Mouse (Mus musculus) c-Kit-positive CD71-positive TER-119-negative erythroid progenitor cells, embryonic 14.5 days (primary cell): ENCODE measurements at regions not wholly inside any gene's neighbourhood (a gene's known extent, or its start where the extent isn't known, plus 50 kb on each side); places are given as distances from the start of the nearest gene placed in this dataset.
"Not testable (repeated sequence)": the region's sequence is repeated elsewhere in the genome, so short reads cannot be mapped to it uniquely, and the experiment has no call there.

Source experiments
- DNase-seq: peaks from one replicate; pipeline ENCODE4 v3.0.0-alpha.2; 2013; ENCODE audit warnings: low read depth

- DNase-seq: no peak
Observed at GRCm38 (mm10) chr8:126833006-126833405, 112.6 kb downstream of the Tomm20 start.

DNA sequence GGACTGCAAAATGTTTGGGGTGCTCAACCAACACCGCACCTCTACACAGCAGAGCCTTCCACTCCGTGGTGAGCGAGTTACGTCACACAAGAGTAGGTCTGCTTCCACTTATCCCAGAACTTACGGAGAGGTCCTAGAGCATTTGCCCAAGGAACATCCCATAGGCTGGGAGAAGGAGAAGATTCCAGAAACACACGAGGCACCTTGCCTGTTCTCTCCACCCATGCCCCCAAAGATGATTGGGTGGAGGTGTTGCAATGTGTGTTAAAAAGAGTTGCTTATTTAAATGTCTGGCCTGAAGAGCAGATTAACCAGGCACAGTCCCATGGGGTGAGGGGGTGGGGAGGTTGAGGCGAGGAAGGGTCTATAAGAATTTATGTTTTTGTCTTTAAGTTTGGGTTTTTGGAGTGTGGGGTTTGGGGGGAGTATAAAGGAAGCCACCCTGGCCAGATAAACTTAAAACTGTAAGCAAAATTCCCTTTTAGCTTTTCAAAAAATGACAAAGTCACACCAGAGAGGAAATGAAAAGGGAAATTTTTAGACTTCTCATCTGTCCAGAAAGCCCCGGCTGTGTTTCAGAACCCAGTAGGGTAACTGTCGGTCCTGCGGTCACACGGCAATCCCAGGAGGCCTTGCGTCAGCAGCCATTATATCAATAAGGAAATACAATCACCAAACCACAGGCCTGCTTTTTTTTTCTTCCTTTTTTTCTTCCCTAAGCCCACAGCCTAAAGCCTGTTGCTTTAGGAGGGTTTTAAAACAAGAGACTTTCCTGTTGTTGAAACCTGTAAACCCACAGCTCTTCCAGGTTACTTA lies 113.3 kb downstream of the Tomm20 start:
- DNase-seq: no peak

- no peak for DNase-seq
Observed at GRCm38 (mm10) chr8:126831312-126832162, 114.1 kb downstream of the Tomm20 start.

DNA sequence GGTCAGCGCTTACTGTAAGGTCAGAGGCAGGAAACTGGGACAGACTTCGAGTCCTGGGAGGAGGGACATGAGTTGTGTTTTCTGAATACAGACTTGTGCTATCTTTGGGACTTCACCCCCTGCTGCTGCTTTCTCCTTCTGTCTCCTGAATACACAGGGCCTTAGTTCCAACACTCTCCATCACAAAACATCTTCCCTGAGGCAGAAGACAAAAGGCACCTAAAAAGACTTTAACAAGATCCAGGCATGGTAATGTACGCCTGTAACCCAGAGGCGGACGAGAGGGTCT lies 115.5 kb downstream of the Tomm20 start:
- no peak for DNase-seq

GRCm38 (mm10) chr8:126829376-126830241 lies 116.0 kb downstream of the Tomm20 start:
- no peak for DNase-seq

- no peak for DNase-seq
Observed at GRCm38 (mm10) chr8:126827681-126828383, 117.8 kb downstream of the Tomm20 start.

DNA sequence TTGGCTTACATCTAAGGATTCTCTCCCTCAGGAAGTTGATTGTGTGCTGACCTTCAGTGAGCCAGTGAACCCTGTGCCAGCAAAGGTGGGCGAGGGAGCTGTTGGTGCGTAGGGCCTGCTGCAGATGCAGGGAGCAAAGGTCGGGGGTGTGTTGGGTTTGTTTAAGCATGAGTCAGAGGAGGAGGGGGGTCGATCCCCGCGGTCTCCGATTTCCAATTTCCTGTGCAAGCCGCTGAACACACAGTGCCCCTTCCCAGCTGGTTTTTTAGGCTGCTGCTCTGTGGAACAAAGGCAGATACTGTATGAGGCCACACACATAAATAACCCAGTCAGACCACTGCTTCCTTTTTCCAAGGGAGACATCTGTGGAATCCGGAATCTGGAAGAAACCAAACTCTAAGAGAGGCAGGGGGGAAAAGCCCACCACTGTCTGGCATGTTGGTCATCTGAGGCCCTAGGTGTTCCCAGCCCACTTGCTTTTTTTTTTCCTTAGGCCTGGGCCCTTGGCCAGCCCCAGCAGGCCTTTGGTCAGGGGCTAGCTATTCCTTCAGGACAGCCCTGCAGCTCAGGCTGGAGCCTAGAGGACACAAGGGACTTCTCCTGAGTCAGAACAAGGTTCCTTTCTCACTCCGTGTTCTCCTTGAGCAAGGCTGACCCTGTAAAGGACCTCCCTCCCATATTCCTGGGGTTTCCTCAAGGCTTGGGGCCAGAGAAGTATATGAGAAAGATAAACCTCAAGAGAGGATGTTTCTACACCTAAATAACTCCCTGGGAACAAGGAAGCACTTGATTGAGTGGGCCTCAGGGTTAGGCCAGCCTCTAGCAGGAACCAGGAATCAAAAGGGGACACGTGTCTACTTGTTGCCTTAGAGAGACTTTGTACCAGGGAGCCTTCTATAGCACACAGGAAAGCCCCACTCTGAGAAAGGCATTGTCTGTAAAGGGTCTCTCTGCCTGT lies 119.0 kb downstream of the Tomm20 start:
- no peak for DNase-seq

DNA sequence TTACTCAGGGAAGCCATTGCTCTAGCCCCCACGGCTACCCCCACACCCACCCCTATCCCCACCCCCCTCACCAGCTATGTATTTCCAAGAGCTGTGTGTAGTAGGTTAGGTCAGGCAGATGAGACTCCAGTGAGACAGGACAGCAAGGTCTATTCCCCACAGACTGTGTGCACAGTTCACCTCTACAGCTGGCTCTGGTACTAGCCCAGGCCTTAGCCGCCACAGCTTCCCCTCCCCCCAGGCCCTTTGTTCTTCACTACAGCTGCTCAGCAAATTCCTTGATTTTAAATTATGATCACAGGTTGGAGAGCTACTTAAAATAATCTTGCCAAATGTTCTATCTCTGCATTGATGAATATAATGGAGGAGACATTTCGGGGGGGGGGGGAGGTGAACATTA lies 119.8 kb downstream of the Tomm20 start:
- DNase-seq: no peak

- DNase-seq: no peak
Observed at GRCm38 (mm10) chr8:126824575-126825208, 121.0 kb downstream of the Tomm20 start.

DNA sequence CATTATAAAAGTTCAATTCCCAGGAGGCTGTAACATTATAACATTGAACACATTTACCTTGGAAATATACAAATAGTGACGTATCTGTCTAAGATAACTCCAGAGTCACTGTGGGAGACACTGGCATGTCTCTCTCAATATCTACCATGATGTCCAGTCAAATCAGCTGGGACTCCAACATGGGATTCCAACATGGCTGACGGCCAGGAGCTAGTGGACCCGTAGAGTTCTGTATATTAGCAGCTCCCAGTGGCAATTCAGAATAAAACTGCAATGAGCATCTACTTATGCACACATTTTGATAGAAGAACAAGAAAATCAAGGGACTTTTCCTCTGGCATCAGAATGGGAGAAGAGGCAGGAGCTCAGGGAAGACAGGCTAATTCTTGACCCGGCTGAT lies 123.4 kb downstream of the Tomm20 start:
- DNase-seq: no peak

GRCm38 (mm10) chr8:126821279-126821678 lies 124.4 kb downstream of the Tomm20 start:
- no peak for DNase-seq

DNA sequence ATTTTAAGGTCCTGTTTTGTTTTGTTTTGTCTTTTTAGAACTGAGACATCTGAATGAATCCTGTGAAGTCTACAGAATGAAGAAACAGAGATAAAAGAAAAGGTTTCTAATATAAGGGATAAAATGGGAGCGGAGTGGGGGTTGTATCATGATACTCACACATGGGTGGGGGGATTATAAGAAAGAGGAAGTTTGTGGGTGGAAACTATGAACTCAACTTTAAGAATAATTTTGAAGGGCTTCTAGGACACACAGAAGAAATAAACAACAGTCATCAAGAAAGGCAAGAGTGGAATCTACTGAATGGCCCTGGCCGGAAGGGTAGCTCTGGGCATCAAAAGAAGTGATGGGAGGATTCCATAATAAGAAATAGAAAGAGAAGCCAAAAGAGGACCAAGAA lies 125.1 kb downstream of the Tomm20 start:
- no peak for DNase-seq

GRCm38 (mm10) chr8:126819261-126819660 lies 126.4 kb downstream of the Tomm20 start:
- DNase-seq: no peak

DNA sequence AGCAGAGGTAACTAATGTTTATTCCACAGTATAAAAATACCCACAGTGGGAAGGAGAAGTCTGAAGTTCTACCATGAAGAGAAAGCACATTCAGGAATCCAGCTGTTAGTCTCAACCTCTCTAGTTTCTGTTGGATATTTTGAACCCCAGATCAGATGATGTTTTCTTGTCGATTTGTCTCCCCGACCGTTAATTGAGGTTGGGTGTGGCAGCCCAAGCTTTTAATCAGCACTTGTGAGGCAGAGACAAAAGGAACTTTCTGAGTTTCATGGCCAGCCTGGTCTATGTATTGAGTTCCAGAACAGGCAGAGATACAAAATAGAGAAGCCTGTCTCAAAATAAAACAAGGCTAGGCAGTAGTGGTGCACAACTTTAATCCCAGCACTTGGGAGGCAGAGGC lies 129.5 kb downstream of the Tomm20 start:
- DNase-seq: no peak

GRCm38 (mm10) chr8:126814427-126814826 lies 131.2 kb downstream of the Tomm20 start:
- no peak for DNase-seq

DNA sequence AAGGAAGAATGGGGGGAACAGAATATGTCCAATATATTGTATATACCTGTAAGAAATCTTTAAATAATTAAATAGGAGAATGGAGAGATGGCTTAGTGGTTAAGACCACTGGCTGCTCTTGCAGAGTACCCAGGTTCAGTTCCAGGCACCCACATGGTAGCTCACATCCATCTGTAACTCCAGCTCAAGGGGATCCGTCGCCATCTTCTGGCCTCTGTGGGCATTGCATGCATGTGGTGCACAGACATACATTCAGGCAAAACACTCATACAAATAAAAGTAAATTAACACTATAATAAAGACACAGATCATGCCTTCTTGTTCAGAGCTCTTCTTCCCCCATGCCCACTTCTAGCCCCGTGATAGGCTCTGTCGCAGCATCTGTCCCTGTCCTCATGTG lies 132.0 kb downstream of the Tomm20 start:
- DNase-seq: no peak

GRCm38 (mm10) chr8:126812777-126813176 lies 132.9 kb downstream of the Tomm20 start:
- DNase-seq: no peak

DNA sequence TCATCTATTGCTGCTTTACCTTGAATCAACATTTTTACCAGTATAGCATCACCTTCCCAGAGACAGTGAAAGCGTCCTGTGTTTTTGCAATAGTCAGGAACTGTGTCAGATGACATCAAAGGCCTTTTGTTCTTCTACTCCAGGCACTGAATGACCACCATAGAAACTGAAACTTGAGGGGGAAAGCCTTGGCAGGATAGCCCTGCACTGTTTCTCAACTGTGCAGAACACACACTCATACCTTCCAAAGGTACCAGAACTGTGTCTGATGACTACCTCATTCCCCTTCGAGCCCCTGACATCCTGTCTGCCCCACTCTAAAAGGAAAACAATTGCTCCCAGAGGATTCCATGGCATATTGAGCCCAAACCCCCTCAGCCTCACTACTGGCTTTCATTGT lies 134.3 kb downstream of the Tomm20 start:
- not testable (repeated sequence) for DNase-seq

GRCm38 (mm10) chr8:126810516-126810915 lies 135.1 kb downstream of the Tomm20 start:
- DNase-seq: no peak

DNA sequence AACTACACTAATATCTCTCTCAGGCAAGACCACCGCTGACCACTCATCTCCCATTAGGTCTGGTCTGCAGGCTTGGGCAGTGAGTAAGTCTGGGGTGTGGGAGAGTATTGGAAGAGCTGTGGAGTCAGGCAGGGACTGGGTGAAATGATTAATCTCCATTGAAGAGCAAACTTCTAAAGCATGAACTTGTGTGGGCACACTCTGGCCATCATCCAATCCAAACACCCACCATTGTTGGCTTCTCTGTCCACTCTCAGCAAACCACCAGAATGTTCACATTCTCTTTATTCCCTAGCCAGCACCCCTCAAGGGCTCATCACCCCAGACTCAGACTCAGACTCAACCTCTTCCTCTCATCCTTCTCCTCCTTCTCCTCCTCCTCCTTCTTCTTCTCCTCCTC lies 136.3 kb downstream of the Tomm20 start:
- no peak for DNase-seq
